Mouse (Mus musculus) bone marrow, adult 2 months (tissue): ENCODE data around the gene Hnrnpk.

Experiments used
- CTCF ChIP-seq: fragments of 200-500 bp; IDR thresholded peaks from 2 replicates; pipeline ENCODE4 v1.5.1; 2011; ENCODE audit warnings: low read length, control low read depth; ENCODE audit not compliant: control insufficient read depth, insufficient read depth
- POLR2A ChIP-seq: fragments of 200-500 bp; IDR thresholded peaks from 2 replicates; pipeline ENCODE4 v1.6.1; 2011; ENCODE audit warnings: low read depth, mild to moderate bottlenecking, control low read depth, low read length, borderline replicate concordance; ENCODE audit not compliant: control insufficient read depth

GRCm38 (mm10) chr13:58389324-58389951 lies 13.7 kb downstream of the Hnrnpk start:
- no peak for TF ChIP-seq CTCF
- TF ChIP-seq POLR2A: no peak
